Mouse (Mus musculus) heart, adult 9 months (tissue): ENCODE results near the gene Tenm2.

Source experiments
- DNase-seq, 2 experiments: peaks; one replicate each; pipeline ENCODE4 v3.0.0; 2022; ENCODE audit warnings: low spot score in 2 of 2

Tenm2 gene

GRCm38 (mm10) chr11:36909036-36909435 is 326.7 kb downstream of the Tenm2 start:
- no peak for DNase-seq

GRCm38 (mm10) chr11:36902302-36902701 is 333.5 kb downstream of the Tenm2 start:
- DNase-seq, result no peak

GRCm38 (mm10) chr11:36893061-36893460 is 342.7 kb downstream of the Tenm2 start:
- no peak for DNase-seq

GRCm38 (mm10) chr11:36891106-36891505 is 344.7 kb downstream of the Tenm2 start:
- DNase-seq, result no peak

GRCm38 (mm10) chr11:36887490-36887889 is 348.3 kb downstream of the Tenm2 start:
- no peak for DNase-seq

GRCm38 (mm10) chr11:36886147-36886546 is 349.6 kb downstream of the Tenm2 start:
- no peak for DNase-seq

GRCm38 (mm10) chr11:36872961-36873360 is 362.8 kb downstream of the Tenm2 start:
- no peak for DNase-seq

GRCm38 (mm10) chr11:36870548-36870947 is 365.2 kb downstream of the Tenm2 start:
- no peak for DNase-seq

- no peak for DNase-seq
These were observed 384.1 kb downstream of the Tenm2 start for GRCm38 (mm10) chr11:36851690-36852089.

- no peak for DNase-seq
These were observed 388.3 kb downstream of the Tenm2 start for GRCm38 (mm10) chr11:36847451-36847850.

- no peak for DNase-seq
These were observed 402.9 kb downstream of the Tenm2 start for GRCm38 (mm10) chr11:36832855-36833254.

GRCm38 (mm10) chr11:36831511-36831910 is 404.3 kb downstream of the Tenm2 start:
- no peak for DNase-seq

GRCm38 (mm10) chr11:36824666-36825065 is 411.1 kb downstream of the Tenm2 start:
- no peak for DNase-seq

- no peak for DNase-seq
These were observed 431.1 kb downstream of the Tenm2 start for GRCm38 (mm10) chr11:36804615-36805014.

- no peak for DNase-seq
These were observed 433.5 kb downstream of the Tenm2 start for GRCm38 (mm10) chr11:36802208-36802631.

GRCm38 (mm10) chr11:36801683-36802082 is 434.1 kb downstream of the Tenm2 start:
- no peak for DNase-seq

GRCm38 (mm10) chr11:36799409-36799808 is 436.4 kb downstream of the Tenm2 start:
- no peak for DNase-seq

GRCm38 (mm10) chr11:36758009-36758408 is 477.8 kb downstream of the Tenm2 start:
- no peak for DNase-seq

- no peak for DNase-seq
These were observed 489.5 kb downstream of the Tenm2 start for GRCm38 (mm10) chr11:36746286-36746685.

- DNase-seq, result no peak
These were observed 508.0 kb downstream of the Tenm2 start for GRCm38 (mm10) chr11:36727800-36728199.

- DNase-seq, result no peak
These were observed 532.9 kb downstream of the Tenm2 start for GRCm38 (mm10) chr11:36702881-36703280.

- no peak for DNase-seq
These were observed 534.8 kb downstream of the Tenm2 start for GRCm38 (mm10) chr11:36700951-36701350.

- no peak for DNase-seq
These were observed 535.6 kb downstream of the Tenm2 start for GRCm38 (mm10) chr11:36700131-36700530.

GRCm38 (mm10) chr11:36698268-36698667 is 537.5 kb downstream of the Tenm2 start:
- no peak for DNase-seq

- DNase-seq, result no peak
These were observed 537.9 kb downstream of the Tenm2 start for GRCm38 (mm10) chr11:36697816-36698215.
